ENCODE assay signal across 16 mouse cellular contexts in genomic region chr6:117991297-117991696, GRCm38 (mm10). TPM values are rescaled to one million over a fixed set of nuclear protein-coding genes. Genes with fewer than 3 reads are reported as not detected.
A peak's percentile ranks its signal among the peaks of the same experiment; 100 is the strongest.
DNase-seq lines count a peak whose midpoint lies in the region; ATAC-seq and TF ChIP-seq lines count a peak whose summit lies in the region.
"Had no signal": no experiment of that assay in that cellular context is flagged by ENCODE, and none has a peak within 500 bp of the region (broad histone marks: within the 10 kb centered on the region; RNA-seq: fewer than 3 reads in every experiment).

No protein-coding gene starts in this region.

- peak; percentile 18; the same call in 1 of the 2 replicates for ATAC-seq in lung, postnatal 0 days

- DNase-seq in right cerebral cortex, adult 18-20 months = peak; percentile 81
- DNase-seq in right cerebral cortex, postnatal 4 days = no peak
- DNase-seq in gastrocnemius, postnatal 25 days = peak; percentile 49
- no peak for DNase-seq in lung, postnatal 0 days (ENCODE audit: low spot score)
- DNase-seq in skeletal muscle tissue, adult 2 months (ENCODE audit: low read depth, low spot score) = peak; percentile 25
- DNase-seq in spleen, postnatal 36 days (ENCODE audit: low spot score in 2 of 2) = no peak
- no peak for DNase-seq in layer of hippocampus, adult 18-20 months (ENCODE audit: low spot score in 2 of 2)
- no peak for DNase-seq in kidney, postnatal 10 days
- DNase-seq: cerebellum, adult 18-20 months; embryo, embryonic 11 days; kidney, adult 18-20 months had no signal

- no peaks in the 10 kb centered on the region for H3K27me3 ChIP-seq in lung, postnatal 0 days (replicated peaks; ENCODE audit: insufficient read depth, low read length)
- H3K27me3 ChIP-seq: liver, embryonic 15.5 days had no signal

- H3K27ac ChIP-seq in lung, postnatal 0 days (ENCODE audit: low read length) = no peak overlapping the region
- H3K27ac ChIP-seq: limb, embryonic 10.5 days; liver, embryonic 15.5 days had no signal

- TF ChIP-seq CTCF in lung, postnatal 0 days (IDR thresholded peaks at IDR 0.05) = no peak

- no peak for TF ChIP-seq EP300 in lung, postnatal 0 days (IDR thresholded peaks at IDR 0.05)

- 54% methylated on average over 7 of the region's 7 CpGs for WGBS in lung, postnatal 0 days

- no peak overlapping the region for H3K9ac ChIP-seq in lung, postnatal 0 days (replicated peaks; ENCODE audit: low read depth)
- H3K9ac ChIP-seq: liver, embryonic 15.5 days had no signal

- H3K9me3 ChIP-seq in lung, postnatal 0 days (ENCODE audit: low read length) = no peaks in the 10 kb centered on the region
- H3K9me3 ChIP-seq: limb, embryonic 10.5 days; liver, embryonic 15.5 days had no signal

- no peaks in the 10 kb centered on the region for H3K4me1 ChIP-seq in lung, postnatal 0 days (ENCODE audit: insufficient read depth, low read depth, low read length)
- H3K4me1 ChIP-seq: limb, embryonic 10.5 days; liver, embryonic 15.5 days had no signal

- H3K4me3 ChIP-seq in lung, postnatal 0 days (ENCODE audit: low read depth, low read length) = no peak overlapping the region
- H3K4me3 ChIP-seq: limb, embryonic 10.5 days; liver, embryonic 15.5 days; myocyte had no signal

- H3K36me3 ChIP-seq in lung, postnatal 0 days (ENCODE audit: insufficient read depth, low read length) = no peaks in the 10 kb centered on the region
- H3K36me3 ChIP-seq: limb, embryonic 10.5 days; liver, embryonic 15.5 days had no signal

- no peak overlapping the region for H3K4me2 ChIP-seq in lung, postnatal 0 days (replicated peaks; ENCODE audit: low read depth, low read length)
- H3K4me2 ChIP-seq: liver, embryonic 15.5 days had no signal

RNA-seq across cellular contexts. Expression of gene Rasgef1a, which starts 19.9 kb away (rescaled TPM):
- total RNA-seq in gastrocnemius, postnatal 25 days (2021) = under 1 TPM; 0.29 to 0.33 TPM
- polyA plus RNA-seq in lung, postnatal 0 days (2015; fragmentation: Nextera tagmentation; extraction: Ambion mirVana) = 26.3 and 35.2 TPM in 2 replicates
- 100 to 1,000 TPM; 235 to 240 TPM for total RNA-seq in layer of hippocampus, adult 18-20 months (2021)
- total RNA-seq: hematopoietic stem cell, adult 5-6 weeks had no signal
- polyA plus RNA-seq: limb, embryonic 10.5 days had no signal

RNA-seq across cellular contexts. Expression of gene Fxyd4, which starts 53.8 kb away (rescaled TPM):
- total RNA-seq in gastrocnemius, postnatal 25 days (2021) = not detected
- polyA plus RNA-seq in lung, postnatal 0 days (2015; fragmentation: Nextera tagmentation; extraction: Ambion mirVana) = 12.4 and 19.8 TPM in 2 replicates
- total RNA-seq in layer of hippocampus, adult 18-20 months (2021) = not detected
- polyA plus RNA-seq: large intestine, adult 2 months had no signal

Comparison
In these comparisons a context has a peak if more than half of its experiments do, and no peak if none do; other contexts are left out.
1. DNase-seq: peak in right cerebral cortex, adult 18-20 months (single experiment), gastrocnemius, postnatal 25 days (single experiment) and skeletal muscle tissue, adult 2 months (single experiment); none in right cerebral cortex, postnatal 4 days (single experiment), lung, postnatal 0 days (single experiment), spleen, postnatal 36 days (0 of 2), layer of hippocampus, adult 18-20 months (0 of 2) and kidney, postnatal 10 days (single experiment).
2. RNA of gene Rasgef1a, which starts 19.9 kb away (total RNA-seq): 235 to 240 TPM in layer of hippocampus, adult 18-20 months; 0.29 to 0.33 TPM in gastrocnemius, postnatal 25 days; every median in the first group is over 100 times any median in the second.